Mouse (Mus musculus) MEL (cell line): ENCODE measurements at regions not wholly inside any gene's neighbourhood (a gene's known extent, or its start where the extent isn't known, plus 50 kb on each side); places are given as distances from the start of the nearest gene placed in this dataset.

Experiments
- BHLHE40 ChIP-seq: IDR thresholded peaks from 2 replicates; pipeline ENCODE4 v1.6.1; 2012; ENCODE audit warnings: low read depth, mild to moderate bottlenecking, inconsistent platforms, low read length, improper control_type of control experiment, borderline replicate concordance
- CTCF ChIP-seq, 3 experiments: IDR thresholded peaks in 2 of 3; conservative IDR thresholded peaks in 1 of 3; 2 replicates each; pipeline ENCODE4 v1.5.1; 2011 to 2012; ENCODE audit warnings: low read length in 3 of 3, low read depth in 2 of 3, mild to moderate bottlenecking in 2 of 3, improper control_type of control experiment in 1 of 3, inconsistent platforms in 1 of 3, mixed read lengths in 1 of 3, moderate library complexity in 1 of 3; ENCODE audit not compliant: control insufficient read depth in 1 of 3, insufficient read depth in 1 of 3, poor library complexity in 1 of 3, severe bottlenecking in 1 of 3
- EP300 ChIP-seq, 2 experiments: IDR thresholded peaks; 2 replicates each; pipeline ENCODE4 v1.6.1; 2011; ENCODE audit warnings: improper control_type of control experiment in 2 of 2, low read length in 2 of 2, low read depth in 1 of 2, mild to moderate bottlenecking in 1 of 2
- GABPA ChIP-seq: IDR thresholded peaks from 2 replicates; pipeline ENCODE4 v1.6.1; 2012; ENCODE audit warnings: low read depth, mild to moderate bottlenecking, inconsistent platforms, low read length, improper control_type of control experiment, moderate library complexity
- GATA1 ChIP-seq: IDR thresholded peaks from 2 replicates; pipeline ENCODE4 v1.6.1; 2011; ENCODE audit warnings: low read depth, low read length, improper control_type of control experiment
- HCFC1 ChIP-seq: IDR thresholded peaks from 2 replicates; pipeline ENCODE4 v1.6.1; 2012; ENCODE audit warnings: low read depth, mild to moderate bottlenecking, inconsistent platforms, low read length, improper control_type of control experiment, moderate library complexity
- MAX ChIP-seq: IDR thresholded peaks from 2 replicates; pipeline ENCODE4 v1.6.1; 2011; ENCODE audit warnings: low read length, improper control_type of control experiment
- POLR2A ChIP-seq, 2 experiments: IDR thresholded peaks; 2 replicates each; pipeline ENCODE4 v1.6.1; 2011 to 2012; ENCODE audit warnings: low read length in 2 of 2, mild to moderate bottlenecking in 2 of 2, control low read depth in 1 of 2, improper control_type of control experiment in 1 of 2, low read depth in 1 of 2, moderate library complexity in 1 of 2; ENCODE audit not compliant: control insufficient read depth in 1 of 2, insufficient read depth in 1 of 2, poor library complexity in 1 of 2
- USF1 ChIP-seq: IDR thresholded peaks from 2 replicates; pipeline ENCODE4 v1.6.1; 2014; ENCODE audit warnings: low read depth, mild to moderate bottlenecking, inconsistent platforms, low read length, improper control_type of control experiment, moderate library complexity
- ZNF384 ChIP-seq: IDR thresholded peaks from 2 replicates; pipeline ENCODE4 v1.6.1; 2012; ENCODE audit warnings: low read depth, mild to moderate bottlenecking, inconsistent platforms, low read length, improper control_type of control experiment

DNA sequence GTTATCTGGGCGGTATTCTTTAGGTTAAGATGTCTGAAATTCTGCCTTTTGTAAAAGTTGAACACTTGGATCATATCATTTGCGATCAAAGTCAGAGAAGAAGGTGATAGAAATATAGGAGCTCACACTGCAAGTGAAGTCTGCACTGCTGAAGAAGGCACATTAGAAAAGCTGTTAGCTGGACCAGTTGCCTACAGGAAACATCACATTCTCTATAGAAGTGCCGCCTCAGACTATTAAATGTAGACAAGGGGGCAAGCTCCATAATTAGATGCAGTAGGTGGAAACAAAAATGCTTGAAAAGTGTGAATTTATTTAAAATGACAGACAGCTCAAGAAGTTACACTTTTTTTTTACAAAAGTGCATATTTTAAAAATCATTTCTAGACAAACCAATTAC is 753.2 kb upstream of the Cdh10 start:
- no peak for TF ChIP-seq BHLHE40
- TF ChIP-seq CTCF (IDR thresholded peaks at IDR 0.05 in 2 of 3, conservative IDR thresholded peaks at IDR 0.05 in 1 of 3; ENCODE audit: control insufficient read depth in 1 of 3, insufficient read depth in 1 of 3, low read depth in 2 of 3, low read length in 3 of 3, poor library complexity in 1 of 3, severe bottlenecking in 1 of 3), result no peak
- no peak for TF ChIP-seq EP300 (IDR thresholded peaks at IDR 0.05; ENCODE audit: low read depth in 1 of 2, low read length in 2 of 2)
- no peak for TF ChIP-seq GATA1
- TF ChIP-seq GABPA, result no peak
- no peak for TF ChIP-seq POLR2A (IDR thresholded peaks at IDR 0.05; ENCODE audit: control insufficient read depth in 1 of 2, insufficient read depth in 1 of 2, low read depth in 1 of 2, low read length in 2 of 2, poor library complexity in 1 of 2)
- no peak for TF ChIP-seq USF1
- TF ChIP-seq HCFC1, result no peak
- no peak for TF ChIP-seq ZNF384
- no peak for TF ChIP-seq MAX
